Mouse (Mus musculus) heart, adult 11 months (tissue): ENCODE data around the gene Tspan13.
A peak's percentile ranks its signal among the peaks of the same experiment; 100 is the strongest.

ENCODE experiments used
- DNase-seq: peaks from one replicate; pipeline ENCODE4 v3.0.0; 2022

Tspan13 gene

GRCm38 (mm10) chr12:36030660-36031363 lies 11.5 kb downstream of the Tspan13 start:
- peak; percentile 89 for DNase-seq

DNA sequence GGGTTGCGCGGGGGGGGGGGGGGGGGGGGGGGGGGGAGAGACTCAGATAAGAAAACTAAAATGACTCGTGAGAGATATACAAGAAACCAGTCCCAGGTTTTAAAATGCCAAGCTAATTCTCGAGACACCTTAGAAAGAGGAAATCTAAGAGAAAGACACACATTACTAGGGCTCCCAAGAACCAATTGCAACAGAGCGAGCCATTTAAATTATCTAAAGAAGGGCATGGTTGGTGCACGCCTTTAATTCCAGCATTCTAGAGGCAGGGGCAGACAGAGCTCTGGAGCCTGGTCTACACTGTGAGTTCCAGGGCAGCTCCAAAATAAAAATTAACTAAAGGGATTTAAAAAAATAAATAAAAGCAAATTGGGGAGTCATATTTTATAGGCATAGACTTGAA lies 12.6 kb downstream of the Tspan13 start:
- DNase-seq, result no peak

- DNase-seq, result peak; percentile 89
These were observed 13.2 kb downstream of the Tspan13 start for GRCm38 (mm10) chr12:36028968-36029645.

DNA sequence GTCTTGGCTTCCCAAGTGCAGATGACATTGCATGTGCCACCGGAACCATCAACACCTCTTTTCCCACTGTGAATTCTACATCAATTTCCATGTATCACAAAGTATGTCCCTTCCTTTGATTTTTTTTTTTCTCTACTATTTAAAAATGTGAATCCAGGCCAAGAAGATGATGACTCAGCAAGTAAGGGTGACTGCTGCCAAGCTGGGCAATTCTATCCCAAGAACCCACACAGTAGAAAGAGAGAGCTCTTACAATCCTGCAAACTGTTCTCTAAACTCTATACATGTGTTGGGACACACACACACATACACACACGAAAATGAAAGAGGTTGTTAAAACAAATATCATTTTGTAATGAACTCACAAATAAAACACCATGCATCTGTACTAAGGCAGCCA lies 15.1 kb downstream of the Tspan13 start:
- peak; percentile 0 for DNase-seq

DNA sequence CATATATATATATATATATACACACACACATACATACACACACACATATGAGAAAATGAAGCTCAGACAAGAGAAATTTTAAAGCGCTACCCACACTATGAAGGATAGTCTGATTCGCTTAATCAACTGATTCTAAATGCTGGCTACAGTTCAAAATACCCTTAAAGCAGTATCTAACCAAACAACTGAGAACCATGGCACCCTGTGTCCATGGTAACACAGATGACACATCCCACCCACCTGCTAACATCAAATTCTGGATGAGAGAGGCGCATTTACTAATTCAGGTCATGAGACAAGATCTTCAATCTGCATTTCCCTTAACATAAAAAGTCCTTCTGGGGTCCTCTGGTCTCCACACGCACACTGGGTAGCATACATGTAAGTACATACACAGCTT lies 16.2 kb downstream of the Tspan13 start:
- peak; percentile 42 for DNase-seq

DNA sequence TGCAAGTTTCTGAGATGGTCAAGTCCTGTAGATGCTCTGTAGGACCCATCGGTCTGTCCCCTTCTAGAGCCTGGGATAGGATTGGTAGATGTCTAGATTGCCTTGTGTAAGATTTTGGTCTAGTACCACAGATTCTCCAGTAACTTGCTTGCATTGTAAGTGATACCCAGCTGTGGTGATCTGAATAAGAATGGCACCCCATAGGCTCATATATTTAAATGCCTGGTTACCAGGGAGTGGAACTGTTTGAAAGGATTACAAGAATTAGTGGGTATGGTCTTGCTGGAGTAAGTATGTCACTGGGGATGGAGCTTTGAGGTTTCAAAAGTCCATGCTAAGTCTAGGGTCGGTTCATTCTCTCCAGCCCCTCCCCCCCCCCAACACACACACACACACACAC lies 21.6 kb downstream of the Tspan13 start:
- DNase-seq, result peak; percentile 44

DNA sequence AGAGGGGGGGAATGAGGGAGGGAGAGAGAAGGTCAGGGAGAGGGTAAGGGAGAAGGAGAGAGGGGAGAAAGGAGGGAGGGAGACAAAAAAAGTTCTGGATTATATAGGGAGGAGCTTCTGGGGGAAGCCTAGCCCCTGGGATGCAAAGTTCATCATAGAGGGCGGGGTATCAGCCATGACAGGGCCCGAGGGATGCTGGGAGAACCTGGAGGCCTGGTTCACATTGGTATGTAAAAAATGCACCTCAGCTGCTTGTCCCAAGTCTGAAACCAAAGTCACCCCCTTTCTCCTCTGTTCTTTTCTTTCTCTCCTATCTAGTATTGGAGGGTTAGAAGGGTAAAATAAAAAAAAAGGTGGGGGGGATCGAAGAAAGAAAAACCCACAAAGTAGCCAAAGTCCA lies 22.2 kb downstream of the Tspan13 start:
- peak; percentile 73 for DNase-seq

DNA sequence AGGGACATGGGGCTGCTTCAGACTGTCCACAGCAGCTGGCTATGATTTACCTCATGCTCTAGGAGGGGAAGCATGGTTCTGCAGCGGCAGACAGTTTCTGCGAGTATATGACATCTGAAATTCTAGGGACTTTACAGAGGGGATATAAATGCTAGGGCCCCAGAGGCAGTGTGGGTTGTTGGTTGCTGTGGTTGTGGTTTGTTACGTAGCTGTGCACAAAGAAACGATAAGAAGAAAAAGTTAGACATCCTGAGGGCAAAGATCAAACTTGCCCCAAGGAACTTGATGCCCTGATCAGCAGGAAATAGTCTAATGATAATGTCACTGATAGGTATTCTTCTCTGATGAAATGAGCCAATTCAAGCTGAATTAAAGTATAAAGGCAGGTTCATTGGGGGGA lies 22.7 kb downstream of the Tspan13 start:
- peak; percentile 82 for DNase-seq

DNA sequence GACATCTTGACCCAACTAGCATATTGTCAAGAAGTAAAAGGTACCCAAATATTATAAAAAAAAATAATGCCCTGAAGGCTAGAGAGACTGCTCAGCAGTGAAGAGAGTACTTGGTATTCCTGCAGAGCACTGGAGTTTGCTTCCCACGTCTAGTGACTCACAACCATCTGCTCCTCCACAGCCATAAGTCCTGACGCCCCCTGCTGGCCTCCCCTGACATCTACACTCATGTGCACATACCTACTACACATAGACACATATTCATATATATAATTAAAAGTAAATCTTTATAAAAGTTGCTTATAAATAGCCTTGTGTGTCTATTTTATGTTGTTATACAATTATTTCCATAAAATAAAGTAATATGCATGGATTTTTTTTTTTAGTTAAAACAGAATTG lies 24.5 kb downstream of the Tspan13 start:
- peak; percentile 82 for DNase-seq

- peak; percentile 71 for DNase-seq
These were observed 28.9 kb downstream of the Tspan13 start for GRCm38 (mm10) chr12:36013216-36013910.

DNA sequence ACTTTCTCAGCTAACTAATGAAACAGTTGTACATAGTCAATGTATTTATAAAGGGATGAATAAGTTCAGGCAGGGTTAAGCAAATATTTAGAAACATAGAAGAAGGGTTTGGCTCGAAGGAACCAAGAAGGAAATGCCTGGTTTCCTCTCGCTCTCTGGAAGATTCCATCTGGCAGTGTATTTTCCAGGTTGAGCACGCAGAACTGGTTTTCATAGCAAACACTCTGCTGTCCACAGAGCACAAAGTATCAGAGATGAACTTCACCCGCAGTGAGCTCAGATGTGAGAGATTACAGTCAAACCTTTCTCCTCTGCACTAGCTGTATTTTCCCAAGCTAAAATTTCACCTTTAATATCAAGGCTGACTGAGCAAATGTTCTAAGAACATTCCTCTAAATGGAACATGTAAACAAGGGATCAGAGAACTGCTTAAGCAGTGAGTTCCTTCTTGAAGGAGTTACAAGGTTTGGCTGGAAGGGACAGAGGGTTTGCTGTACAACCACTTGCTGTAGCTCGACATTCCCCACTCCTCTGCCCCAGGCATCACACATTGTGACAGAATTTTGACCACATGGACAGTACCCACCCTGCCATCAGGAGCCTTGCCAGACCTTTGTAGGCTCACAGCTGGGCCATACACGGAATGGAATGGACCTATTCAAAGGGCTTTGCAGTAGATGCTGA lies 33.8 kb downstream of the Tspan13 start:
- no peak for DNase-seq

GRCm38 (mm10) chr12:36007581-36007980 lies 34.7 kb downstream of the Tspan13 start:
- no peak for DNase-seq

- DNase-seq, result no peak
These were observed 37.6 kb downstream of the Tspan13 start for GRCm38 (mm10) chr12:36004714-36005113.

DNA sequence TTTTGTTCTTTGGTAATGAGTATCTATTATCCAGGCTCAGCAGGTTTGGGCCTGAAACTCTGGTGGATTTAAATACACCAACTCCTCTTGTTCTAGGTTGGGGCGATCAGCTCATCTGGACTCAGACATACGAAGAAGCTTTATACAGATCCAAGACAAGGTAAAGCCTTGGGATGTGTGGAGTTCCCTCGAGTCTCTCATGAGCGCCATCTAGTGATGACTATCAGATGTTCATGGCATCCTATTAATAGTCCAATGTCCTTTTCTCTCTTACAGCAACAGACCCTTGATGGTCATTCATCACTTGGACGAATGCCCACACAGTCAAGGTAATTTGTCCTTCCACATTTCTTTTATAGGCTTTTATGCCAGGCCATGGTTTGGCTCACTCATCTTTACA lies 46.5 kb downstream of the Tspan13 start:
- DNase-seq, result no peak

DNA sequence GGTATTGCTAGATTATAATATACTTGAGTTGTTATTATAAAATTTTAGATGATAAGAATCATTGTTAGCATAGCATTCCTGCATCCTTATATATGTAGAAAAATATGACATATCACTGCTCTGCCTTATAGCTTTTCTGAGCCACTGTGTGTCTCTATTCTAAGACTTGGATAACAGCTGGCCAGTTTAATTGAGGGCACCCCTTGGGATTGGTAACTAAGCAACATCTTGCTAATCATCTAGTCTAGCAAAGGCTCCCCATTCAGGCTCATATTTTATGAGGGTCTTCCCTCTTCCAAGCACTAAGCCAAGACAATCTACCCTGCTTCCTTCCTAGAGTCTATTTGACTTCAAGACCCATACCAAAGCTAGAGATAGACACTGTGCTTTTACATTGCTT lies 48.2 kb downstream of the Tspan13 start:
- no peak for DNase-seq

DNA sequence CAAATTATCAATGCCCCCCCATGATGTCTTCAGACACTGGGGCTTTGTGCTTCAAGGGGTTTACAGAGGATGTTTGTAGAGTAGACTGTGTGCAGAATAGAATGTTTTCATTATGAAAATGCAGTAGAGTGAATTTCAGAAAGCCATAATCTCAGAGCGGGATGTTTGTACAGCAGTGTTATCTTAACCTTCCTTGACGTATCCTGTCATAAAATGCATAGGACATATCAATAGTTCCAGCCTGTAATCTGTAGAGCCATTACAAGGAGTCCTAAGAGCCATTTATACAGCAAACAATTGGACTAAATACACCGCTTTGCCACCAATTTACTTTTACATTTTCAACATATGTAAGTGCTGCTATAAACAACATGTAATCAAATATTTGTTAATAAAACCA lies 48.7 kb downstream of the Tspan13 start:
- no peak for DNase-seq

DNA sequence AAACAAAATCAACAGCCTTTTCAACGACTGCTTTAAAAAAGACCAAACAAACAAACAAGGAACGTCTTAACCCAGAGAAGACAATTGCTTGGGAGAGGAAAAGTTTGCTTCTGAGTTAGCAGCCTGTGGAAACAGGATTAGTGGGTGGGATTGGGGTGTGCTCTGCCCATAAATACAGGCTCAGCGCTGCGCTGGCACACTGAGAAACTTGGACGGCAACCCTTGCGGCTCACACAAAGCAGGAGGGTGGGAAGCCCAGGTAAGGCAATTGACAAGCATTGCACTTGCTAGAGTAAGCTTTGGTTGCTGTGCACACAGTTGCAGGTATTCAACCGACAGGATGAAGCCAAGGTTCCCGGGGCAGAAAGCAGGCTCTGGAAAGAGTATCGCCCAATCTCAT lies 49.6 kb downstream of the Tspan13 start, which contains the start of gene Agr2:
Agr2 (plus strand) TSS at position 197 of the 400 bp plus-strand sequence.
- no peak for DNase-seq

DNA sequence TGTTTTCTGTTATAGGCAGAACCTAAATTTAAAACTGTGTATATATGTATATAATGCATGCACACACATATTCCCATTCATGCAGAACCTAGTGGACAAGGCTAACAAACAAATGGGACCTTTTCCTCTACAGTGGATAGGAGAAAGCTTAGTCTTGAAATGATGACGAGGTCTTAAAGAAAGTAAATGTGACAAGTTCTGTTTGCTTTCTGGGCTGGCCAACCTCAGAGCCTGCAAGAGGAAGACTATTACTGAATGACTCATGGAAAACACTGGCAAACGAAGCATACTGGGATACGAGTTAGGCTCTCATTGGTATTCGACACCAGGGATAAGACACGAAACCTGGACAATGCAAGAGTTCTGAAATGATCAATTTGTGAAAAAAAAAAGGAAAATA lies 57.6 kb downstream of the Tspan13 start:
- no peak for DNase-seq

GRCm38 (mm10) chr12:35983472-35983871 lies 58.8 kb downstream of the Tspan13 start:
- DNase-seq, result no peak

DNA sequence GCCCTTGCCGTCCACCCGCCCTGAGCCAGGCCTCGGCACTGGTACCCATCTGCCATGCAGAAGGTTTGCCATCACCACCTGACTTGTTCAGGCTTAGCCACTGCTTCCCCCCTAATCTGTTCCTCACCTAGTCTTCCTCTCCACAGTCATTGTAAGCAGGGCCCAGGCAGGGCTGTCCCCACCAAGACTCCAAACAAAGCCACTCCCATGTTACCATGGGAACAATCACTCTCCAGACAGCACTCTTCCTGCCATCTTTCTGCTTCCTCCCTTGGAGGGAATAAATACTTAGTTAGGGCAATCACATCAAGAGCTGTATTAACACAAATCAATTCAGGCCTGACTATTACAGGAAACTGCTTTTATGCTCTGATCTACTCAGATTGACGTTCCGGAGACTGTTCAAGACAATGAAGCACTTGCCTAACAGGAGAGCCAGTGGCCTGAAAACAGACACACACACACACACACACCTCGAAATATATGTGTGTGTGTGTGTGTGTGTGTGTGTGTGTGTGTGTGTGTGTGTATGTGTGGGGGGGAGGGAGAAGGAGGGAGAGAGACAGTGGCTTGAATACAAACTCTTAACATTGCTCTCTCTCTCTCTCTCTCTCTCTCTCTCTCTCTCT lies 60.5 kb downstream of the Tspan13 start:
- DNase-seq, result peak; percentile 95

DNA sequence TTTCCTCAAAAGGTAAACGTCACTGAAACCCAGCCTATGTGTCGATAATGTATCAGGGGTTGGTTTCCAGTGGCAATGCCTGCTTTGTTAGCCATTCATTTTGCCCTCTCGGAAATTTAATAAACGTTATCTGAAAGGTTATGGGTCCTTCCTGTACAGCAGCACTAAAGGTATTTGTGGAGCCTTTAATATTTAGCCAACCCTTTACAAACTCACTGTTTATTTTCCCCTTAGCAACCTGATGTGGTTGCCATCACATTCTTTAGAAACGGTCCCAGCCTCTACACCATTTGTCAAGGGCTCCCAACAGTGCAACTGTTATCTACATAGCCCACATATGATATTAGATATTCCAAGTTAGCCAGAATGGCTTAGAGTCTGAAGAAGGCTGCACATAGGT lies 62.7 kb downstream of the Tspan13 start:
- no peak for DNase-seq

- DNase-seq, result no peak
These were observed 64.6 kb downstream of the Tspan13 start for GRCm38 (mm10) chr12:35977633-35978246.
